Mouse (Mus musculus): Measurements from ENCODE around the gene Actg1.

DNA sequence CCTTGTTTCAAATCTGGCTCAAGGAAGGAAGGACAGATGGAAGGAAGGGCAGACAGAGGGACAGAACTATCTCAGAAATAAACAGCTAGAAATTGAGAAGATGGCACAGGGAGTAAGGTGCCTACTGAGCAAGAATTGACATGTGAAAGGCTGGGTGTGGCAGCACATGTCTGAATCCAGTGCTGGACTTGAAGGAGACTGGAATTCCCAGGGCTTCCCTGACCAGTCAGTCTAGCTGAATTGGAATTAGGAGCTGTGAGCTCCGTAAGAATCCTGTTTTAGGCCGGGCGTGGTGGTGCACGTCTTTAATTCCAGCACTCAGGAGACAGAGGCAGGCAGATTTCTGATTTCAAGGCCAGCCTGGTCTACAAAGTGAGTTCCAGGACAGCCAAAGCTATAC lies 6.7 kb downstream of the Actg1 start:
- TF ChIP-seq CTCF (IDR thresholded peaks at IDR 0.05; ENCODE audit: low read depth, low read length) (no peak), POLR2A (IDR thresholded peaks at IDR 0.05; ENCODE audit: extremely low read depth, insufficient read depth, low read length) (no peak)
